Mouse (Mus musculus): Measurements from ENCODE around the gene Alox5. TPM values are rescaled to one million over a fixed set of nuclear protein-coding genes. Genes with fewer than 3 reads are reported as not detected.
A peak's percentile ranks its signal among the peaks of the same experiment; 100 is the strongest.

The Alox5 gene
- total RNA-seq, 2 experiments from 2014 or later = 1.4 to 1.8 TPM

DNA sequence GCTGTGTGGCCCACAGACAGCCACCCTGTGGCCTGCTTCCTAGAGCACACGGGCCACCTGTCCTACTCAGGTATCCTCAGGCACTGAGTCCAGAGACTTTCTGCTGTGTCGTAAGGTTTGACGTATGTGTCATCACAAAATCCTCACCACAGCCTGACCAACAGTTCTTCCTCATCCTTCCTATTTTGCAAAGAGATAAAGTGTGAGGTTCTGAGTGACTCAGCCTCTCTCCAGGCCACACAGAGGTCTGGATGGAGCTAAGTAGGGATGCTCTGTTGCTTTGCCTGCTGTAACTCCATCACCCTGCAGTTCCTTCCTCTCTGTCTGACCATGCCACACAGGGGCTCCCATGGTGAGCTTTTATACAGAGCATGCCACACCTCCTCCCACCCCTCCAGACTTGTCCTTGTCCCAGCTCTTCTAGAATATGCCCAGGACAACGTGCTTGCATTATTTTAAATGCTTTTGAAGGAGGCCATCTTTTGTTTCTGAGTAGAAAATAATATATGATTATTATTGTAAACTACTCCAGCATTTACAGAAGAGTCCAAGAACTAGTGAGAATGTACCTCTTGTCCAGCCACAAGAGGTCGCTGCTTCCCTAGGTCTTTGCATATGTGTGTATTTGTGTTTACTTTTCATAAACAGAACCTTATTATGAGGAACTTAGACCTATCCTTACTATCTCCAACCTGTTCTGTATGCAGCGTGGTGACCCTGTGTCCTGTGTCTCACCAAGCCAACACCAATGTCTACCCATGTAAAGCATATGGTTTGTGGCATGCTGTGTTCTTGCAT is 43.3 kb downstream of the Alox5 start:
- peak; percentile 32 to 36 for DNase-seq

DNA sequence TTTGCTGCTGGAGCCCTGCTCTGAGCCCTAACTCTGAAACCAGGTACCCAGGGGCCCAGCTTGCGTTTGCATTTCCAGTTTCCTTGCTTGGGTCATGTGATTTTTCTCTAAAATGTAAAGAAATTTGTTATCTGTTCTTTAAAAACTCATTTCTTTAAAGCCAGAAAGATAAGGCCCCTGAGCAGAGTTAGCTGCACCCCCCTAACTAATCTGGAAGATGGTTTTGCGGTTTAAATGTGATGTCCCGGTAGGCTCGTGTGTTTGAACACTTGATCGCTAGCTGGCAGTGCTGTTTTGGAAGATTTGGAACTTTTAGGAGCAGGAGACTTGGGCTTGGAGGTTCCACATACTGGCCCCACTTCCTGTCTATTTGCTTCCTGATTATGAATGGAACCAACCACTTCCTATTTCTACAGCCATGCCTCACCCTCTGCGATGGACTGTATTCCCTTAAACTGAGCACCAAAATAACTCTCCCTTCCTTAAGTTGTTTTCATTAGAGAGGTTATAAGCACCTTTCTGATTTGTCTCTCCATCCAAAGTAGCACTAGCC is 44.9 kb downstream of the Alox5 start:
- no peak for DNase-seq

DNA sequence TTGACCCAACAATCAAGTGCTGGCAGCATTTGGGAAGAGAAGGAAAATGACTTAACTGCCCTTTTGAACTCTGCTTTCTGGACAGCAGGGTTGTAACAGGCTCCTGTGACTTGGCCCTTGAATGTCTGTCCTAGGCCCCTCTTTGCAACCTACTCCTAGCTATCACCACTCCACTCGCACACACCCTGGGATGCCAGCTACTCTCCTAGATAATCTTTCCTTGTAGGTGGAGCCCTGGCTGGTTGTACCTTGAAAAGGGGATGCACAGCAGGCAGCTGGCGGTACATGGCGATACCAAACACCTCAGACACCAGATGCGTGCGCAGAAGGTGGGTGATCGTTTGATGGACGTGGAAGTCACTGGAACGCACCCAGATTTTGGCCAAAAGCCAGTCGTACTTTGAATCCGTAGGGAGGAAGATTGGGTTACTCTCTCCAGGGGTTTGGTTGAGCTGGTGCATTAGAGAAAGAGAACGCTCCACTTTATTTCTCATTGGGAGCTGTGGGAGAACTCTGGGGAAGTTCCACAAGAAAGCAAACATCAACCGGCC is 45.8 kb downstream of the Alox5 start:
- no peak for DNase-seq

DNA sequence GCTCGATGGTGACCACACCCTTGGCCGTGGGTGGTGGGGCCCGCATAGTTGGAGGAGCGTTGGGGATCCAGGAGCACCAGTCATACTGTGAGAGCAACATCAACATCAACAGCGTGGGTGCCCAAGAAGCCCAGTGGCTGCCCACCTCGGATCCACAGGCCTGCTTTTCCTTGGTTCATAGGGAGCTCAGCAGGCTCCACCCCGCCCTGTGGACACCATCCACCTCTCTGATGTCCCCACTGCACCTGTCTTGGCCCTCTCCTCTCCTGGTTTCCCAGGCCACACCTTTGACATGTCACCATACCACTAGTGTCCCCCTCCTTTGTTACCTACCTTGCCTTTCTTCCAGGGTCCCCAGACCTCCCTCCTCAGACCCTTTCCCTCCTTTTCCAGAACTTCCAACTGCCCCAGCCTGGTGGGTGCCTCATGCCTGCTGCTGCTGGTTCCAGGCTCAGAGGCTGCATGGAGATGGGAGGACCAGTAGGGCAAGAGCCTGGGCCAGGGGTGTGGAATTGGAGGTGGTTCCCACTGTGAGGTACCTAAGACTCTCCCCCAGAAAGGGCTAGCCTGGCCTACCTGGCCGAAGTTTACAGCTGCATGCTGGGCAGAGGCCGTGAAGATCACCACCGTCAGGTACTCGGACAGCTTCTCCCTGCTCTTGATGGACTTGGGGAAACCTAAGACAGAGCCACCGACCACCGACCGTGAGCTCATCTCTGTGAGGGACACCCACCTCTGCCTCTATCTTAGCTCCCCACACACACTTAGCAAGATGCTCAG is 48.2 kb downstream of the Alox5 start:
- DNase-seq = no peak

DNA sequence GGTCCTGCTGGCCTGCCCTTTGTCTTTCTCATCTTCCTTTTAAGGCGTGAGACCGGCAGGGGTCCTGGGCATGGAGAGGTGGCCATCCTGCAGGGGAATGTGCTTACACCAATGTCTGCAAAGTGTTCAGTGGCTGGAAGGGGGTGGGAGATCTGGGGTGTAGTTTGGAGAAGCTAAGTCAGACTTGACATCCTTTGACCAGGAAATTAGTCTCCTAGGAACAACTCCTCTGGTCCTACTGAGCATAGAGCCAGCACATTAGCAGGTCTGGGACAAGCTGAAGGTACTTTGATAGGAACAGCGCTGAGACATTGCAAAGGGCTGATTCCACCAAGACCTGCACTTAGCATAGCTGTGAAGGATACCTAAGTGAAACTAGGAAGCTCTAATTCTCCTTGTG is 49.3 kb downstream of the Alox5 start:
- no peak for DNase-seq

DNA sequence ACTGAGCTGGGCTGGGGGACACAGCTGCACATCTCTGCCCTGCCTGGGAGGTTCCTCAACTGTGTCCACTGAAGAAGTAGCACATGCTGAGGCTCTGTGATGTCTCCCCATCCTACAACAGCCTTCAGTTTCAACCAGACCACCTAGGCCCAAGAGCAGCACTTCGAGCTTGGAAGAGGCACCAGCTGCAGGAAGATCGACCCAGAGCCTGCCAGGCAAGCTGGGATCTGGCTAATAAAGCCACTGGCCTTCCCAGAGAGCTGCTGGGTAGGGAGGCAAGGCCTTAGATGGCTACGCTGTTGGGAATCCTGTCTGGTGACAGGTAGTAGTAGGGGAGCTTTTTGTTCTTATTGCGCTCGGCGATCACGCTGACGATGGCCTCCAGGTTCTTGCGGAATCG is 50.5 kb downstream of the Alox5 start:
- DNase-seq = no peak

DNA sequence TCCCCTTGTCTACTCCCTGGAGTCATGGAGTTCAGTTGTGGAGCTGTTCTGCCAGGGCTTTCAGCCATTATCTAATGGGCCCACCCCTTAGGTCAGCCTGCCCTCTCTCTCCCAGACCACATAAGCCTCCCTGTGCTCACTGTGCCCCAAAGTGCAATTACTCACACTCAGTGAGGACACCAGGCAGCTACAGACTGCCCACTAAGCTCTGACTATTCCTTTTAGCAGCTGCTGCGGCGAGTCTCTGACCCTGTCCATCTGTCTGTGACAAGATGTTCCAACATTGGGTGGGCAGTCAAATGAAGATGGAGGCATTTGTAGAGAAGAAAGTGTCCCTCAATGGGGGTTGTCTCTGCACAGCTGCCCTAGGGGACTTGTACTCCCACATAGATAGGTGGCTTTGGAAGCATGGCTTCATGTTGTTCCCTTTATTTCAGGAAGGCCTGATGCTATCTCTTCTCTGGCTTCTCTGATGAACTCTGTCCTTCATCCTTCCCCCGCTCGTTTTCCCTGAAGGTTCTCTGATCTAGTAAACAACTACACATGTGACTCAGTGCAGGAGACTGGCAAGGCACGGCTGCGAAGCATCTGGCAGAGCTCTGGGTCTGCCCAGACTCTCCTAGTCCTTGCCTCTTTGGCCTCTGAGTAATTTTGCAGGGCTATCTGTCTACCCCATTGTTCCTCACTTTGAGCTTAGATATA is 52.9 kb downstream of the Alox5 start:
- DNase-seq = peak; percentile 43 to 63

DNA sequence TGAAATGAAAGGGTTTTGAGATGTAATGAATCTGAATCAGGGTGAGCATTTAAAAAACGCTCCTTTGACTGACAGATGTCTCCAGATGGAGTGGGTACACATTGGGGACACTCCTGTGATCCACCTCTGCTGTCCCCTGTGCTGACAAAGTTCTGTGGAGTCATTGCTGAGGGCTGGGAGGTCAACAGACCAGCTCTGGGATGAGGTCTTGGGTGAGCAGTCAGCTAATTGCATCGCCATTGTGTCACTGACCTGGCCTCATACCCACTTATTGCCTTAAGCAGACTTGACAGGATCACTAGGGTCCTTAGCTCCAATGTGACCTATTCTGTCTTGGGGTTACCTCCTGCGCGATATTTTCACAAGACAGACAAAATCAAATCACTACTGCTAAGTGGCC is 53.8 kb downstream of the Alox5 start:
- peak in 1 of 2 experiments; percentile 35 for DNase-seq

DNA sequence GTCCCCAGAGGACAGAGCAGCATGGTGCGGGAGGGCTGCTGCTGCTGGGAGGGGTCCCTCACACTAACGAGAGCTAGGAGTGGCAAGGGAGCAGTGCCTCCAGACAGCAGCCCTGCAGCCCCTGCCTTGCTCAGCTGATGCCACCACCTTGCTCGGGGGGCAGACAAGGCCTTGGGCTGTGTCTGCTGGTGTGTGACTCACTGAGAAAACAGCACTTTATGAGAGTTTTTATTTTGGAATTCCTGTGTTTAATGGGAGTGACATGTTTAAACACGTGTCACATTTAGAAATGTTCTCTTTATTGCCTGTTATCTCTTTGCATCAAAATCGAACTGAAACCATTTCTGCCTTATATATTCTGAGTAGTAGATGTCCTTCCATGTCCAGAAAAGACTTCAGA is 54.3 kb downstream of the Alox5 start:
- peak; percentile 44 to 54 for DNase-seq

DNA sequence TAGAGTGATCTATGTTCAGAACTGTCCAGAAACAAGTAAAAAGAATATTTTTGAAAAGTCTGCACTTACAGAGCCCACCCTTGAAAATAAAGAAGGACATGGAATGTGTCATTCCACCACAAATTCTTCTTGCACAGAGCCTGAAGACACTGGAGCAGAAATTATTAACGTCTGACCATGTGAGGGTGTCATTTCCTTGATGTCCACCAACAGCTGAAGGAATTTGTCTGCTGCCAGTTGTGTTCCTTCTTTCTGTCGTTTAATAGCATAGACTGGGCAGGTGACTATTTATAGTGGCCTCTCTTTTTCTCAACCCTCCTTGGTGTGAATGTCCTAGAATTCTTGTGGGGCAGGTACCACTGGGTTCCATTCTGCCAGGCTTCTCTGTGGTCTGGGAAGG is 54.8 kb downstream of the Alox5 start:
- no peak for DNase-seq

DNA sequence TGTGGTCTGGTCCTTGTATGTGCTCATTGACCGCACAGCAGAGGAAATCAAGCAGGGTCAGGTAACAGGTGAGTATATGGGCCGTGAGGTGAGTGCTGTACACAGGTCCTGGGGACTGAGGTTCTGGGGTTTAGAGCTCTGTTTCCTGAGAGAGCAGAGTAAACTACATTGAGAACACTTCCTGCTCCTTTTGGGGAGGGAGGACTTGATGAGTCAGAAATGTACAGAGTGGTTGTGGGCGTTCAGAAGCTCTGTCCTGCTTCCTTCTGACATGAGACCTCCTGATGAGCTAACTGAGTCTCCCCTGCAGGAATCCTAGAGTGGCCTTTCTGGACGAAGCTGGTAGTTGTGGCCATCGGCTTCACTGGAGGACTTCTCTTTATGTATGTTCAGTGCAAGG is 55.3 kb downstream of the Alox5 start:
- no peak for DNase-seq

DNA sequence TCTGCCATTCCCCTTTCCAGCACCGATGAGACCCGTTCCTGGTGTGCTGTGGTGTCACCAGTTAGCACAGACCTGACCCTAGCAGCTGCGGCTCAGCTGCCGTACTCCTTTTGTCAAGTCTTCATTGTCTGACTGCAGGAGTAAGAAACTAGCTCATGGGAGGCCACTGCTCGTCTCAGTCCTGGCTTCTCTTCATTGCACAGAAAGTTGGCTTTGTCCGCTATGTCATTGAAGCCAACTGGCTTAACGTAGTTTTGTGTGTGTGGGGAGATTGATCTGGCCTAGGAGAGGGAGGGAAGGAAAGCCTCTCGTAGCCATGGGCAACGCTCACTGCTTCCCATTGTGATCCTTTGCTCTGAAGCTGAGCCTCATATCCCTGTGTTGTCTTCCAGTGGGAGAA is 55.7 kb downstream of the Alox5 start:
- DNase-seq = no peak

DNA sequence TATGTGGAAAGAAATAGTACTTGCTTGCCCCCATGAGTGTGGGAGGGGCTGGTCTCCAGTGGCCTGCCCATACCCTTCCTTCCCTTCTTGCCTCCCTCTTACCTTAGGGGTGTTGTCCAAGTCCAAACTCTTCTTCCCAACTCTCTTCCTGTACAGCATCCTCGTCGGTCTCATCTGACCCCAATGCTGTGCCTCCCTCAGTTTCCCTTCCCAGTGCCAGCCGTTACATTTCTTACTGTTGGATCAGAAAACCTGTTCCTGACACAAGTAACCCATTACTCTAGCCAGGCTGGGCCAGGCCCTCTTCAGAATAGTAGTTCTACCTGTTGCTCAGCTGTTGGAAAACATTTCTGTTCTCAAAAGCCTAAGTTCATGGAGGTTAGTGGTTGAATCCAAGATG is 58.6 kb downstream of the Alox5 start:
- DNase-seq = no peak

DNA sequence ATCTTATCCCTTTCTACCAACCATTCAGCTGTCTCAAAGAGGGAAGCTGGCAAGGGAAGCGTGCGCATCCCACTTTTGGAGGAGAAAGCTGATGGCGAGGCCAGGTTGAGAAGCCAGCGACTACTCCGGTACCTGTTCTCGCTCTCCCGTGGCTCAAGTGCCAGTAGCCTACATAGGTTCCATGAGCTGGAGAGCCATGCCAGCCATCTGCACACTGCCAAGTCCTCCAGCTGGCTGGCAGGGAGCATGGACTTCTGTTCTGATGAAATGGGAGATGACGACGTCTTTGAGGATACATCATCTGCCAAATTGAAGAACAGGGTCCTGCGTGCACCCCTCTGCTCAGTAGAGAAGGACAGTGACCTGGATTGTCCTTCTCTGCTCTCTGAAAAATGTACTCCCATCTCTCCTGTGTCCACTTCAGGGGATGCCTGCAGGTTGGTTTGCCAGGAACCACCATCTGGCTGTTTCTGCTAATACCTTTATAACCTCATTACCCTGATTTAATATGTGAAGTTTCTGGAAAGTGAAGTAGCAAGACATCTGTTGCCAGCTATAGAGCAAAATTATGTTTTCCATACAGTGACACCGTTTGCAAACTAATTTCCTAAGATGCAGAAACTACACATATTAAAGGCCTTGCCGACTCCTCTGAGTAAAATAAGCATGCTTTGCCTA is 59.1 kb downstream of the Alox5 start:
- DNase-seq = no peak

DNA sequence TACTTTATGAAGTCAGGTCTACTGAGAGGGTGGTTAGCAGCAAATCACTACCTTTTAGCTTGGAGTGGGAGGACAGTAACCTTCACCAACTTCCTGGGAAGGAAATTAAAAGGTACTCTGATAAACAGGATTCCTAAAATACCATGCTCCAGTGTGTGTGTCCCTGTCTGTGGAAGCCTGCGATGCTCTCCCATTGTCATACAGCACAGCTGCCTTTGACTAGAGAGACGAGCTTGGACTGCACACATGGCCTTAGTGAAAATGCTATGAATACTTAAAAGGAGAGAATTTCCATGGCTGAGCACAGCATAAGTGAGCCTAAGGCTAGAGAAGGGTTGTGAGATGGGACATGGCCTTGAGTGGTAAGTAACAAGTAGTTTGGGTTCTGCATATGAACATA is 62.8 kb downstream of the Alox5 start:
- DNase-seq = no peak

DNA sequence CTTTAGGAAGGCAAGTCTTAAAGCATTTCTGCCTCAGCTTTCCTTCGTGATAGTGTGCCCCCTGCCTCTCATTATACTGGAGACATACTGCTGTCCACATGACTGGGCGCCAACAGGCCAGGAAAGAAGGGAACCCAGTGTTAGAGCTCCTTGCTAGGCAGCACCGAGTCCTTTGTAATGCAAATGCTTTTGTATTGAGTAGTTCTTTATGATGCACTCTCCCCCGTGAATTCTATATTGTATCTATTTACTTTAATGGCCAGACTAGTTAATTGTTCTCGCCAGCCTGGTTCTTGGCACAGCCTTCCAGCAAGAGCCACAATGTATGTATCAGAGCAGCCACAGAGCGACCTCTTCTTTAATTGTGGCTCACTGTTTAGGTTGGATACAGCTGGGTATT is 63.4 kb downstream of the Alox5 start:
- no peak for DNase-seq

DNA sequence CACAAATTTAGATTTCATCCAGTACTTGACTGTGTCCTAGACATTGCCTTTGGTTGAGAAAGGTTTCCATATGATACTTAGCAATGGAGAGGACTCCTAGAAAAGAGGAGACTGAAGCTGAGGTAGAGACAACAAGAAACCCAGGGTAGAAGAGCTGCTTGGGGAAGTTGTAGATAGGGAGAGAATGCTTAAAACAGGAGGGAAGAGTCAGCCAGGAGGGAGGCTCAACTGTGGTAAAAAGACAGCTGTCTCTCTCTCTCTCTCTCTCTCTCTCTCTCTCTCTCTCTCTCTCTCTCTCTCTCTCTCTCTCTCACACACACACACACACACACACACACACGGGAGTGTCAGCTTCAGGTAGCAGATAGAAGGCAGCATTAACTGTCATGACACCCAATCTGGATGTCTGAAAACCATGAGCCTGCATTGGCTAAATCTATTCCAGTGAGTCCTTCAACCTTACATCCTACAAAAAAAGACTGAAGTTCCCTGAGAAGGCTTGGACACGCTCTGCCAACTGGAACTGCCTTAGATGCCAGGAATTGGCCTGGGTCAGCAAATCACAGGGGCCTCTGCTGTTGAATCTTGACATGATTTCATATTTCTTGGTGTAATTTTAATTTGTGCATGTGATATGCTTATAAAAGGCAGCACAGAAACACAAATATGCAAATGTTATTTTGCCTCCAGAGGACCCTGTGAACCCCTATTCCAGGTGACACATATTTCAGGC is 65.9 kb downstream of the Alox5 start:
- DNase-seq = no peak

DNA sequence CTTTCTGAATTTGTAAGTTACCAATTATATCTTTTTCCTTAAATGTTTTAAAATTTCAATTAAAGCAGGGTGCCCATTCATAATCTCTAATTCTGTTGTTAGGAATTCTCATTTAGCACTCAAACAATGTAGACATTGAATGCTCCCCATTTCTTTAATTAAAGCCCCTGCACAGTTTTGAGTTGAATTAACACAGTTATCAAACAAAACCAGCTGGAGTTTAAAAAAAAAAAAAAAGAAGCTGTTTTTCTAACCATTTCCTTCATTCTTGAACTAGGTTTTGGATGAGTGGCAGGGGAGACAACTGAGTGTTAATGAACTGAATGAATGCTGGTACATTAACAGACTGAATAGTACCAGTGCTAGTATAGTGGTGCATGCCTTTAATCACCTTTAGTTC is 71.5 kb downstream of the Alox5 start:
- DNase-seq = no peak

DNA sequence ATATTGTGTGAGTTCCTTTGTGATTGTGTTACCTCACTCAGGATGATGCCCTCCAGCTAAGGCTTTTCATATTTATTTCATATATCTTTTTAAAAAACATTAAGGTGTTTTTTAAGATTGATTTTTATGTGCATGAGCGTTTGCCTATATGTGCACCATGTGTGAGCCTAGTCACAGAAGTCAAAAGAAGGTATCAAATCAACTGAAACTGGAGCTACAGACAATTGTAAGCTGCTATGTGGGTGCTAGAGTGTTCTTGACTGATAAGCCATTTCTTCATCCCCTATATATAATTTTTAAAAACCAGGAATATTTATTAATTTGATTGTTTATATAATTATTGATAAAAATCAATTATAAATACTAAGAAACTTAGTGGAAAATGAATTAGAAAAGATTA is 72.9 kb downstream of the Alox5 start:
- no peak for DNase-seq

DNA sequence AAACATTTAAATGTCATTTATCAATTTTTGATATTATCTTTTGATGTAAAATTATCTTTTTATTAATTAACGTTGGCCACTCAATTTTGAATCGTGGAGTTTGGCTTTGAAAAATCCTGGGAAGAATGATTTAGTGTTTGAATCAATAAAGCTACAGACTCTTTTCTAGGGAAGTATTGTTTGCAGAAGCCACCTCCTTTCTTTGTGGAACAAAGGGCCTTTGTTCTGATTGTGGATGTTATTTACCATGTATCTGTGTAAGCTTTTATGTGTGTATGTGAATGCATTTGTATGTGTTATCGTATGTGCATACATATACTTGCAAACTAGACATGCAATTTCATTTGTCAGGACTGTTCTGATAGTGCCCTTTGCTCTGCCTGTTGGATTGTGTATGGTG is 74.5 kb downstream of the Alox5 start:
- DNase-seq = no peak

DNA sequence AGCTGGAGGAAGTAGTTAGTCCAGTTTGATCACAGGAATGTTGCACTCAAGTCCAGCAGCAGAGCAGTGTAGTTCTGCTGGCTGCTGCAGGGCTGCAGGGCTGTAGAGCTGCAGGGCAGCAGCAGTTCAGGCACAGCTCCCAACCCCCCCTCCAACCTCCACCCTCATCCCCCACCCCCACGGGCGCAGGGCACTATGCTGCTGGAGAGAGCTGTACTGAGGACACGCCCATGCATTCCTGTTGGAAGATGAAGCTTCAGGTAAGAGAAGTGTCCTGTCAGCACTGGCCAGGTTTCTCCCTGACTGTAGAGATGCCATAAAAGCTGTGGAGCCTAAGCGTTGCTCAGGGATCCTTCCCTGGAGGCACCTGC is 74.9 kb downstream of the Alox5 start:
- DNase-seq = no peak
